Mouse (Mus musculus) heart, adult 2 months (tissue): ENCODE data around the gene Erbb4. TPM values are rescaled to one million over a fixed set of nuclear protein-coding genes. Genes with fewer than 3 reads are reported as not detected.

Source experiments
- DNase-seq, 2 experiments: peaks; one replicate each; pipeline ENCODE4 v3.0.0; 2021
- H3K27ac ChIP-seq: fragments of 200-600 bp; 2 replicates; pipeline ENCODE4 v1.8.1; 2022
- H3K27me3 ChIP-seq: fragments of 200-500 bp; 2 replicates; pipeline ENCODE4 v1.6.1; 2012; ENCODE audit warnings: mild to moderate bottlenecking, low read length, inconsistent platforms, mixed read lengths; ENCODE audit not compliant: control insufficient read depth, insufficient read depth
- H3K36me3 ChIP-seq: fragments of 200-500 bp; 2 replicates; pipeline ENCODE4 v1.6.1; 2012; ENCODE audit warnings: low read length, inconsistent platforms; ENCODE audit not compliant: control insufficient read depth, insufficient read depth
- H3K4me1 ChIP-seq: fragments of 200-500 bp; 2 replicates; pipeline ENCODE4 v1.6.1; 2011; ENCODE audit warnings: low read length; ENCODE audit not compliant: control insufficient read depth, insufficient read depth
- H3K4me3 ChIP-seq: fragments of 200-600 bp; 2 replicates; pipeline ENCODE4 v1.8.1; 2022
- H3K79me2 ChIP-seq: fragments of 200-500 bp; replicated peaks from 2 replicates; pipeline ENCODE4 v1.6.1; 2012; ENCODE audit warnings: mild to moderate bottlenecking, inconsistent platforms, low read length, moderate library complexity, mixed read lengths; ENCODE audit not compliant: control insufficient read depth, insufficient read depth
- H3K9ac ChIP-seq: fragments of 200-500 bp; 2 replicates; pipeline ENCODE4 v1.6.1; 2012; ENCODE audit warnings: low read depth, mild to moderate bottlenecking, control low read depth, inconsistent platforms, low read length, mixed read lengths
- CTCF ChIP-seq: fragments of 200-600 bp; IDR thresholded peaks from 2 replicates; pipeline ENCODE4 v1.8.1; 2022; ENCODE audit warnings: antibody characterized with exemption, mild to moderate bottlenecking, moderate library complexity
- EP300 ChIP-seq: fragments of 200-500 bp; IDR thresholded peaks from 2 replicates; pipeline ENCODE4 v1.6.1; 2011; ENCODE audit warnings: low read depth, low read length, control low read depth; ENCODE audit not compliant: insufficient read depth
- POLR2A ChIP-seq: fragments of 200-500 bp; IDR thresholded peaks from 2 replicates; pipeline ENCODE4 v1.6.1; 2011; ENCODE audit warnings: mild to moderate bottlenecking, low read depth, low read length, control low read depth; ENCODE audit not compliant: insufficient read depth
- WGBS: fragments of 180-500 bp; shearing (Covaris S2); methylation state at CpG from one replicate; pipeline ENCODE4 v1.1.7; 2018; 5-methylcytosine and 5-hydroxymethylcytosine counted together
- intact Hi-C: fragments of 180-260 bp; cut with DNase I; formaldehyde crosslinking; loops from one replicate; pipeline ENCODE4 v1.15.1; 2025
- polyA plus RNA-seq: library from polyadenylated mRNA; depleted of rRNA; stranded (reverse); fragments of >200 nt; gene quantifications from 2 replicates; pipeline ENCODE4 v1.2.3, GENCODE M21; 2012
- total RNA-seq, 2 experiments: library from RNA; stranded (reverse); gene quantifications; 2 replicates each; pipeline ENCODE4 v1.2.3; 2021

Erbb4 gene
- total and polyA plus RNA-seq, 3 experiments = 2.1 to 13.9 (median 10.3) TPM

GRCm38 (mm10) chr1:69009800-69010505 lies 97.9 kb downstream of the Erbb4 start:
- Histone ChIP-seq H3K9ac (no peak overlapping the region), H3K4me3 (no peak overlapping the region), H3K4me1 (no peaks in the 10 kb centered on the region), H3K79me2 (no peaks in the 10 kb centered on the region), H3K36me3 (no peaks in the 10 kb centered on the region), H3K27ac (no peak overlapping the region), H3K27me3 (no peaks in the 10 kb centered on the region)
- 80% methylated on average over 5 of the region's 5 CpGs for WGBS
- TF ChIP-seq POLR2A (no peak), EP300 (no peak), CTCF (no peak)
- DNase-seq = no peak
- intact Hi-C loops = no loop called here

- DNase-seq = no peak
- no peak overlapping the region for H3K9ac ChIP-seq
- H3K79me2 ChIP-seq = no peaks in the 10 kb centered on the region
- no peaks in the 10 kb centered on the region for H3K4me1 ChIP-seq
- 68% methylated on average over 3 of the region's 3 CpGs for WGBS
- H3K4me3 ChIP-seq = no peak overlapping the region
- H3K27me3 ChIP-seq = no peaks in the 10 kb centered on the region
- H3K36me3 ChIP-seq = no peaks in the 10 kb centered on the region
- H3K27ac ChIP-seq = no peak overlapping the region
- no peak for TF ChIP-seq CTCF
- no peak for TF ChIP-seq POLR2A
- no peak for TF ChIP-seq EP300
- intact Hi-C loops = no loop called here
These were observed 106.5 kb downstream of the Erbb4 start for GRCm38 (mm10) chr1:69001371-69001770.

DNA sequence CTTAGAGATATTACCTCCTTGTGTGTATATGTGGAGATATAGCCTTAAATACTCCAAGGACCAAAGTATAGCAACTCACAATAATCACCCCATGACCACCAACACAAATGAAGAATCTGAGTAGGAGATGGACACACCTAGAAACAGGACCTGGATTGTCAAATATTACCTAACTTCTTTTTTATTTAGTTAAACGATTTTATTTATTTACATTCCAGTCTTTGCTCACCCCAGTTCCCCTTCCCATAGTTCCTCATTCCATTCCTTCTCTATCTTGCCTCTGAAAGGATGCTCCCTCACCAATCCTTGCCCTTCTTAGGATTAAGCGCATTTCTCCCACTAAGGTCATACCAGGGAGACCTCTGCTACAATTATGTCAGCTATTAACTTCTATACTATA lies 128.6 kb downstream of the Erbb4 start:
- no peak for DNase-seq
- TF ChIP-seq CTCF (no peak), EP300 (no peak), POLR2A (no peak)
- H3K4me1 ChIP-seq = no peaks in the 10 kb centered on the region
- H3K79me2 ChIP-seq = no peaks in the 10 kb centered on the region
- no peaks in the 10 kb centered on the region for H3K36me3 ChIP-seq
- H3K27me3 ChIP-seq = no peaks in the 10 kb centered on the region
- 68% methylated on average over 2 of the region's 2 CpGs for WGBS
- H3K9ac ChIP-seq = no peak overlapping the region
- H3K4me3 ChIP-seq = no peak overlapping the region
- H3K27ac ChIP-seq = no peak overlapping the region
- intact Hi-C loops = loop anchor here (5.0 kb wide), 1 partner anchor 128 kb away; the partner anchor contains the start of gene Erbb4

DNA sequence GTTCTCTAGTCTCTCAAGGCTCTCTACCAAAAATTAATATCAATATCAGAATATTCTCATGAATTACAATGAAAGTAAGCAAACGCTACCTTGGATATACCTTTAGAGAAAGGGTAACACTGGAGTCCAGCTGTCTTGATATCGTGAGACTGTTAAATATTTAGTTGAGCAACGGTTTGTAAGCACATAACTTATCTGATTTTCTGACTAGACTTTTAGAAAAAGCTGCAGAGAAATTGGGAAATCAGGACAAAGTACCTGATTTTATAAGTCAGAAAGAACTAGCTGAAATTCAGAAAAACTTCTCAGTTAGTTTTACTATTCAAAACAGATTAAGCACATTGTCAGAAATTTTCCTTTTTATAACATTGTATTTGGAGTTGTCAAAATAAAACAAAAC lies 129.3 kb downstream of the Erbb4 start:
- no peak overlapping the region for H3K27ac ChIP-seq
- H3K36me3 ChIP-seq = no peaks in the 10 kb centered on the region
- no peaks in the 10 kb centered on the region for H3K79me2 ChIP-seq
- TF ChIP-seq POLR2A (no peak), EP300 (no peak), CTCF (no peak)
- H3K27me3 ChIP-seq = no peaks in the 10 kb centered on the region
- DNase-seq = no peak
- H3K9ac ChIP-seq = no peak overlapping the region
- 73% methylated on average over 3 of the region's 3 CpGs for WGBS
- intact Hi-C loops = loop anchor here (5.0 kb wide), 1 partner anchor 129 kb away; the partner anchor contains the start of gene Erbb4
- no peak overlapping the region for H3K4me3 ChIP-seq
- no peaks in the 10 kb centered on the region for H3K4me1 ChIP-seq

DNA sequence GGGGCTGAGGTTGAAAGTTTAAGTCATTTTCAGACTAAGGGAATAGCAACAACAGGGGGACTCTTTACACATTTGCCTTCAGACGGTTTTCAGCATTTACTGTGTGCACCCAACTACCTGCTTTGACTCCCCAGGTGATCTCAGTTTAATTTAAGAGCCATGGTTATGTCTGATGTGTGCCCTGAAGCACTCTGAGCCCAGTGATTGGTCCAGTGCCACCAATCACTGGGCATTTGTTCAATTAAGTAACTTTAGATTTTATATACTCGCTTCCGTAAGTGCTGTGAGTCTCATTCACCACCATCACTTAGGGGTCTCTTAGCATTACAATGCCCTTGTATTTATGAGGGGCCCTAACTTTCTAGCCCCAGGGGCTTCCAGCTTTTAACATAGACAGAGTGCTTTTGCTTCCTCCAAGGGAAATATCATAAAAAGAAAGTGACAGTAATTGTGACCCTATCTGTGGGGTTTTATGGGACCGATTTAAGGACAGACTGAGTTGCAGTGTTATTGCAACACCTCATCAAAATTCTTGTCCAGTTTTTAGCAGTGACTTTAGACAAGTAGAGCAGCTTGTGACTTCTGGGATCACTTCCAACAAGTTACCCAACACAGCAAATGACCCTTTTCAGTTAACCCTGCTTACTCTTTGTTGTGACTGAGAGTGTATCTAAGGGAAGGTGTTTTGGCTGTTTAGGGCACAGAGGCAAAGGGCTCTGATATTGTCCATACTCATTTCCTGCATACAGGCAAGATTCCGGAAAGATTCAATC lies 134.3 kb downstream of the Erbb4 start:
- no peaks in the 10 kb centered on the region for H3K36me3 ChIP-seq
- peak overlapping the region; percentile 38 for H3K9ac ChIP-seq
- no peaks in the 10 kb centered on the region for H3K27me3 ChIP-seq
- WGBS = 49% methylated on average over 5 of the region's 5 CpGs
- H3K27ac ChIP-seq = peak overlapping the region; percentile 85
- no peaks in the 10 kb centered on the region for H3K79me2 ChIP-seq
- intact Hi-C loops = no loop called here
- TF ChIP-seq CTCF = no peak
- TF ChIP-seq POLR2A = no peak
- H3K4me1 ChIP-seq = no peaks in the 10 kb centered on the region
- DNase-seq = peak in 1 of 2 experiments; percentile 42
- H3K4me3 ChIP-seq = peak overlapping the region; percentile 5; the same call in 1 of the 2 replicates

DNA sequence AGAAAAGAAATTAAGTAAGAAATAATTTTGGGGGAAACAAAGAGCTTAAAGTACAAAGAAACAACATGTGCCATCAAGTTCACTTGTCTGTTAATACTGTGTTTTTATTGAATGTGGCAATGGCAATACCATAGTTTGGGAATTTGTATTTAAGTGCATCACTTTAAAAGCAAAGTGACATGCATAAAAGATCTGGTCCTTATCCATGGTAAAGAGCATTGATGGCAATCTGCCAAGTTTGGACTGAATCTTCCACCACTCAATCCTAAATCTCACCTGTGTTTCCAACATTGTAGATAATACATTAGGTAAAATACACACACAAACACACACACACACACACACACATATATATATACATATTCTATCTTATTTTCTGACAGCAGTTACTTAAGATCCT lies 143.7 kb downstream of the Erbb4 start:
- no peak for TF ChIP-seq CTCF
- no peak for TF ChIP-seq EP300
- TF ChIP-seq POLR2A = no peak
- no peak for DNase-seq
- intact Hi-C loops = no loop called here
- Histone ChIP-seq H3K79me2 (no peaks in the 10 kb centered on the region), H3K4me1 (no peaks in the 10 kb centered on the region), H3K27ac (no peak overlapping the region), H3K9ac (no peak overlapping the region), H3K27me3 (no peaks in the 10 kb centered on the region), H3K36me3 (no peaks in the 10 kb centered on the region), H3K4me3 (no peak overlapping the region)
